Mouse (Mus musculus) left cerebral cortex, adult 9 months (tissue): ENCODE data around the gene Net1.
A peak's percentile ranks its signal among the peaks of the same experiment; 100 is the strongest.
"Not testable (repeated sequence)": the region's sequence is repeated elsewhere in the genome, so short reads cannot be mapped to it uniquely, and the experiment has no call there.

Experiments used
- DNase-seq, 2 experiments: peaks; one replicate each; pipeline ENCODE4 v3.0.0; 2022; ENCODE audit warnings: low spot score in 2 of 2

Net1 gene

GRCm38 (mm10) chr13:3917571-3918311 lies at the start of gene Net1, which contains the start of gene Tubal3:
TSS of gene Net1 (minus strand) at chr13:3918220.
TSS of gene Tubal3 (plus strand) at chr13:3918274.
- peak; percentile 42 to 90 for DNase-seq

DNA sequence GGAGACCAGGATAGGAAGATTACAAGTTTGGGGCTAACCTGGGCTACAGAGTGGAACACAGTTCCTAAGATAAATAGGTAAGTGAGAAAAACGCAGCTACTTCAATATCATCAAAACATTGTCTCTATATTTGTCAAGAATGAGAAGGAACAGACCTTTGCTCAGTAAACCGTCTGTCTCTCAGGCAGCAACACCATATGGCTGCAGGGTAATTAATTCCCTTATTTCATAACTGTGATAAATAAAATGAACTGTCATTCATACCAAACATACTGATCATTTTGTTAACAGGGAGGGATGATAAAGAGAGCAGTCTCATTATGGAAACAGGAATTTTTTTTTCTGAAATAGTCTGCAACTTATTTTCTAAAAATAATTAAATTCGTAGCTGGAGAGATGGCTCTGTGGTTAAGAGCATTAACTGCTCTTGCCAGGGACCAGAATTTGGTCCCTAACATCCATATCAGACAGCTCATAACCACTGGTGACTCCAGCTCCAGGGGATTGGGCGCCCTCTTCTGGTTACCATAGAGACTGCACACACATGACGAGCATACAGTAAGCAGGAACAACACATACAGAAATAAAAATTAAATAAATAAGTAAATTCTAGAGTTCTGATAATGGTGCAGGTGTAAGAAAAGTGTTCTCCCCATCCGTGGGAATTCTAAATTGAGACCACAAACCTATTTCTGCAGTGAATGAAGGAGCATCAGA lies 33.3 kb upstream of the Net1 start:
- no peak for DNase-seq

DNA sequence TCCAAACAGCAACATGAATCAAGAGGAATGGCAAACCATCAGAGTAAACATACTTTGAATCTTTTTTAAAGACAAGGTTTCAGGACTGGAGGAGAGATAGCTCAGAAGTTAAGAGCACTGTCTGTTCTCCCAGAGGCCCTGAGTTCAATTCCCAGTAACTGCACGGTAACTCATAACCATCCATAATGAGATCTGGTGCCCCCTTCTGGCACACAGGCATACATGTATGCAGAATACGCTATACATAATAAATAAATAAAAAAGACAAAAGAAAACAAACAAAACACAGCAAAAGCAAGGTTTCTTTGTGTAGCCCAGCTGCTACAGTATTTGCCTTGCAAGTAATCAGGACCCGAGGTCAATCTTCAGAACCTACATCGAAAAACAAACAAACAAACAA lies 31.5 kb upstream of the Net1 start:
- DNase-seq, result no peak

GRCm38 (mm10) chr13:3947267-3947666 lies 29.2 kb upstream of the Net1 start:
- no peak for DNase-seq

GRCm38 (mm10) chr13:3945249-3945648 lies 27.2 kb upstream of the Net1 start, which contains the start of gene Ucn3:
TSS of gene Ucn3 (minus strand) at chr13:3945349.
- no peak for DNase-seq

- no peak for DNase-seq
Measured at GRCm38 (mm10) chr13:3944699-3945098, 26.7 kb upstream of the Net1 start.

- DNase-seq, result no peak
Measured at GRCm38 (mm10) chr13:3926046-3926445, 8.0 kb upstream of the Net1 start.

GRCm38 (mm10) chr13:3925632-3926031 lies 7.6 kb upstream of the Net1 start:
- DNase-seq, result no peak

DNA sequence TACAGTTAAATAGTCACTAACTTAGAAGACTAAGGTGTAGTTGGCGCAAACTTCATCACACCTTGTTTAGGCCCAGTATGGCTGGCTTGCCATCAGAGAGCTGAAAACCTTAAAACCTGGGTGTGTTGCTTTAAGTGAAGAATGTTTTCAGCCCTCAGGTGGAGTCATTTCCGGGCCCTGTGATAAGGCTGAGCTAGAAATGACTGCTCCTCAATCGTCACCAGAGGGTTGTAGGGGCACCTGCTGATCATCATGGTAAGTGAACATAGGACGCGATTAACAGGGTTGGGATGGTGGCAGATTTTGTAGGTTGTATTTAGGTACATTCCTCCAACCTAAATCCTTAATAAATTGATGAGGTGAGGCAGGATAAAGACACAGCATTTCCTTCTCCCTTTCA lies 6.5 kb upstream of the Net1 start:
- no peak for DNase-seq

GRCm38 (mm10) chr13:3913504-3913903 lies 4.5 kb downstream of the Net1 start:
- DNase-seq, result no peak

DNA sequence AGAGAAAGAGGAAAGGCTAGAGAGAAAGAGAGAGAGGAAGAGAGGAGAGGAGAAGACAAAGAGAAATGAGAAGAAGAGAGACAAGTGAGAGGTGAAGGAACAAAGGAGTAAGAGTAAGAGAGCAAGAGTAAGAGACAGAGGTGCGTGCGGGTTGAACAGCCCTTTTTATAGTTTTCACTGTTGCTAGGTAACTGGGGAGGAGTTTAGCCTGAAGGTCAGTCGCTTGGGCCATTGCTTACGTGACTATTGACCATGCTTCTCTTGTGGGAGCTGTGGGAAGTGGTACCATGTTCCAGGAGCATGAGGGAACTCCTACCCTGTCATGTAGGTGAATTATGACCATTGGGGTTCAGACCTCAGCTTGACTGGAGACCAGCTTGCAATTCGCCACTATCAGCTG lies 7.7 kb downstream of the Net1 start:
- DNase-seq, result no peak

DNA sequence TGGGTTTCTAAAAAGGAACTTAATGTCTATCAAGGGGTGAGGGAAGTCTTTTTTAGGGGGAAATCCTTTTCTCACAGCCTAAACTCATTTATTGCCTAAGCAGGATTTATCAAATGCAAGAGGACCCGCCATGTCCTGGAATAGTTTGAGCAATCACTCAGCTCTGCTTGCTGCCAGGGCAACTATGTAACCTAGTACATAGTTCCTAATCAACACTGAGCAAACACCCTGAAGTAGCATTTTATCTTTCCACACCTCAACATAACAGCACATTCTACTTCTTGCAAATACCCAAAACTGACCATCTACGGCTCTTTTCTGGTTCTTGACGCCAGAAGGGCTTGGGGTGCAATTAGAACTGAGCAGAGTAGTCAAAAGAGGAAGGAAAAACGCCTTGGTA lies 9.8 kb downstream of the Net1 start:
- no peak for DNase-seq

DNA sequence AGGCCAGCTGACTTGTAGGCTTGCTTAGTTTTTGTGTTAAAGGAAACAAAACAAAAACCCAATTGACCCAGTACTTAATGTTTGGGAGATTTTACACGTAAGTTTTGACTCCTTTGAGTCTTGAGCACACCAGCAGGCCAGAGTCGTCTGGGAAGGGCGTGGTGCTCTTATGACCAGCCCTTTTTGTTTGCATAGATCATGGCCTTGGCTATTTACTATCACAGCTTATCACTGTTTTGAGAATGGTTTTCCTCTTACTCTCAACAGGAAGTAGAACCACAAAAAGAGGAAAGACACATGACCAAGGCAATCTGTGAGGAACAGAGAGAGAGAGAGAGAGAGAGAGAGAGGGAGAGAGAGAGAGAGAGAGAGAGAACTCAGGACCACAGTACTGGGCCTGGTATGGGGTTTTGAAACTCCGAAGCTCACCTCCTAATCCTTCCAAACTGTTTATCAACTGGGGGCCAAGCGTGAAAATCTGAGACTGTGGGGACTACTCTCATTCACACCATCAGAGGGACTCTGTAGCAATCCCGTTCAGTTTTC lies 10.8 kb downstream of the Net1 start:
- no peak for DNase-seq

GRCm38 (mm10) chr13:3899301-3899700 lies 18.7 kb downstream of the Net1 start:
- DNase-seq, result no peak

- DNase-seq, result not testable (repeated sequence)
Measured at GRCm38 (mm10) chr13:3898202-3898601, 19.8 kb downstream of the Net1 start.

DNA sequence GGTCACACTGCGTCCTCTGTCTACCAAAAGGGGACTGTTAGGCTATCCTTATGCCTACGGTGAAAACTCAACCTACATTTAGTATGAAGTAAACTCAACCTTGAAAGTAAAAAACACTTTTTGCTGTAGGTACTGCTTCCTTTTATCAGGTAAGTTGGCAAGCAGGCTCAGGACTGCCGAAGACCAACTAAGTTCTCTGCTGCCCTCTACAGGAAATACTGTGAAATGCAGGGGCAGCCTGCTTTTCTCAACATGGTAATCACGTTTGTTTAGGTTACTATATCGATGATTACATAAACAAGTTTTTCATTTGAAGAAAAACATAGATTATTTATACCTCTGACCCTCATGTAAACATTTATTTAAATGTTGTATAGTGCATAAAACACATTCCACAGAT lies 21.1 kb downstream of the Net1 start:
- peak in 1 of 2 experiments; percentile 85 for DNase-seq

GRCm38 (mm10) chr13:3896032-3896431 lies 22.0 kb downstream of the Net1 start:
- no peak for DNase-seq

GRCm38 (mm10) chr13:3895397-3895980 lies 22.5 kb downstream of the Net1 start:
- DNase-seq, result no peak

GRCm38 (mm10) chr13:3894549-3894948 lies 23.5 kb downstream of the Net1 start:
- no peak for DNase-seq

- DNase-seq, result peak; percentile 67 to 86
Measured at GRCm38 (mm10) chr13:3893126-3893734, 24.8 kb downstream of the Net1 start.

DNA sequence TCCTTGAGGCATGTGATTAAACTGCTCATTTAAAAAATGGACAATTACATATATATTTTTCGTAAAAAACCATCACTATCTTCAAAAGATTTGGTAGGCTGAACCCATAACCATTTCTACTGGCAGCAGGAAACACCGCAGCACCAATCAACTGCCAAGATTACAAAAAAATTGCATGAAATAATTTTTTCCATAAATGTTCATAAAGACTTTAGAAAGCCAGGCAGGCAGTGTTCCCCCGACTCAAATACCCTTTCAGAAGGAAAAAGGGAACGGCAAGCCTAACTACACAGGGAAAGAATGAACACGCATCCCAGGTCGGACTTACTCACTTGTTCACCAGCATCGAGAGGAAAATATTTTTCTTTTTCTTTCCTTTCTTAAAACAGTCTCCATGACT lies 25.4 kb downstream of the Net1 start:
- DNase-seq, result no peak

DNA sequence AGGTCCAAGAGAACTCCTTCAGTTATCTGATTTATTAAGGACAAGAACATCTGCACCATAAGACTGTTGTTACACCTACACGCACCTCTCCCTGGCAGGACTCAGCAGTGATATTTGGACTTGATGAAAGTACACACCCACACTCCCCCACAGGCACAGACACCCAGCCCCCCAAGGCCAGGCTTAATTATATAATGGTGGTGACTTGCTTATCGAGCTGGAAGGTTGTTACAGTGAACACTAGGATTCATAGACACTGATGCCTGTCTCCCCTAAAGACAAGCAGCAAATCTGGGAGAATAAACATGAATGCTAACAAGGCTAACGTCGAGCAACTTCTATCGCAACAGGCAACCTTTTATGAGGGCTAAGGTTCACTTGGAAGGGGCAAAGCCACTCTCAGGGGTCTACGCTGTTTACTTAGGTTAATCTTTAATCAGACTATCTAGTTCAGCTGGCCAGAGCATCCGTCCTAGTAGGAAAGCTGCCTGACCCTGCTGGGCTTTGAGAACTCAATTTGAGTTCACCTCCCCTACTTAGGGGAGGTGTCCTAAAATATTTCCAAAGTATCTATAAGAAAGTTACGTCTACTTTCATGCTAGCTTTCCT lies 26.4 kb downstream of the Net1 start:
- DNase-seq, result peak in 1 of 2 experiments; percentile 26
